Mouse (Mus musculus): ENCODE measurements around the gene Zfp787. TPM values are rescaled to one million over a fixed set of nuclear protein-coding genes. Genes with fewer than 3 reads are reported as not detected.

Gene Zfp787
- total and polyA plus RNA-seq, 3 experiments: 28.4 to 35.2 (median 32.5) TPM

- Histone ChIP-seq H3K4me1 (ENCODE audit: control insufficient read depth, insufficient read depth, low read length) (peaks cover 43% of the 10 kb centered on the region), H3K36me3 (ENCODE audit: control insufficient read depth, insufficient read depth, low read length) (peaks cover 10% of the 10 kb centered on the region), H3K27ac (peak overlapping the region; percentile 44), H3K27me3 (ENCODE audit: control insufficient read depth, insufficient read depth, low read length) (no peaks in the 10 kb centered on the region), H3K4me3 (no peak overlapping the region), H3K79me2 (replicated peaks; ENCODE audit: control insufficient read depth, insufficient read depth, low read length) (peaks cover 9% of the 10 kb centered on the region), H3K9ac (ENCODE audit: low read depth, low read length) (no peak overlapping the region)
- intact Hi-C loops (cut with DNase I): loop anchor here (10.0 kb wide), 1 partner anchor 1492 kb away; the partner anchor contains the start of gene Ppp6r1
- WGBS: 11% methylated on average over 7 of the region's 7 CpGs
- TF ChIP-seq POLR2A (IDR thresholded peaks at IDR 0.05; ENCODE audit: insufficient read depth, low read depth, low read length) (no peak), EP300 (IDR thresholded peaks at IDR 0.05; ENCODE audit: insufficient read depth, low read depth, low read length) (no peak), CTCF (IDR thresholded peaks at IDR 0.05) (no peak)
- DNase-seq: no peak
Measured at GRCm38 (mm10) chr7:6146194-6146981, 9.4 kb downstream of the Zfp787 start.

GRCm38 (mm10) chr7:6145423-6146188 lies 10.2 kb downstream of the Zfp787 start:
- intact Hi-C loops (cut with DNase I): loop anchor here (10.0 kb wide), 1 partner anchor 1491 kb away; the partner anchor contains the start of gene Ppp6r1
- no peak for TF ChIP-seq POLR2A (IDR thresholded peaks at IDR 0.05; ENCODE audit: insufficient read depth, low read depth, low read length)
- TF ChIP-seq EP300 (IDR thresholded peaks at IDR 0.05; ENCODE audit: insufficient read depth, low read depth, low read length): no peak
- TF ChIP-seq CTCF (IDR thresholded peaks at IDR 0.05): no peak
- 50% methylated on average over 8 of the region's 8 CpGs for WGBS
- Histone ChIP-seq H3K79me2 (replicated peaks; ENCODE audit: control insufficient read depth, insufficient read depth, low read length) (peaks cover 9% of the 10 kb centered on the region), H3K4me1 (ENCODE audit: control insufficient read depth, insufficient read depth, low read length) (peaks cover 35% of the 10 kb centered on the region), H3K4me3 (no peak overlapping the region), H3K9ac (ENCODE audit: low read depth, low read length) (no peak overlapping the region), H3K36me3 (ENCODE audit: control insufficient read depth, insufficient read depth, low read length) (peaks cover 10% of the 10 kb centered on the region), H3K27ac (peak overlapping the region; percentile 44), H3K27me3 (ENCODE audit: control insufficient read depth, insufficient read depth, low read length) (no peaks in the 10 kb centered on the region)
- no peak for DNase-seq

GRCm38 (mm10) chr7:6143991-6144531 lies 11.7 kb downstream of the Zfp787 start:
- Histone ChIP-seq H3K27me3 (ENCODE audit: control insufficient read depth, insufficient read depth, low read length) (no peaks in the 10 kb centered on the region), H3K79me2 (replicated peaks; ENCODE audit: control insufficient read depth, insufficient read depth, low read length) (peaks cover 9% of the 10 kb centered on the region), H3K9ac (ENCODE audit: low read depth, low read length) (no peak overlapping the region; the same call in 1 of the 2 replicates), H3K36me3 (ENCODE audit: control insufficient read depth, insufficient read depth, low read length) (peaks cover 10% of the 10 kb centered on the region), H3K4me1 (ENCODE audit: control insufficient read depth, insufficient read depth, low read length) (peaks cover 35% of the 10 kb centered on the region), H3K27ac (no peak overlapping the region; the same call in 1 of the 2 replicates), H3K4me3 (no peak overlapping the region)
- no peak for DNase-seq
- 17% methylated on average over 2 of the region's 2 CpGs for WGBS
- intact Hi-C loops (cut with DNase I): loop anchor here (10.0 kb wide), 1 partner anchor 1489 kb away; the partner anchor contains the start of gene Ppp6r1
- TF ChIP-seq EP300 (IDR thresholded peaks at IDR 0.05; ENCODE audit: insufficient read depth, low read depth, low read length) (no peak), POLR2A (IDR thresholded peaks at IDR 0.05; ENCODE audit: insufficient read depth, low read depth, low read length) (no peak), CTCF (IDR thresholded peaks at IDR 0.05) (no peak)

- H3K79me2 ChIP-seq (replicated peaks; ENCODE audit: control insufficient read depth, insufficient read depth, low read length): no peaks in the 10 kb centered on the region; the same call in 1 of the 2 replicates
- peaks cover 4% of the 10 kb centered on the region for H3K4me1 ChIP-seq (ENCODE audit: control insufficient read depth, insufficient read depth, low read length)
- no peak overlapping the region for H3K27ac ChIP-seq
- no peak for DNase-seq
- peaks cover 4% of the 10 kb centered on the region for H3K36me3 ChIP-seq (ENCODE audit: control insufficient read depth, insufficient read depth, low read length)
- 44% methylated on average over 3 of the region's 3 CpGs for WGBS
- no peaks in the 10 kb centered on the region for H3K27me3 ChIP-seq (ENCODE audit: control insufficient read depth, insufficient read depth, low read length)
- TF ChIP-seq CTCF (IDR thresholded peaks at IDR 0.05) (no peak), EP300 (IDR thresholded peaks at IDR 0.05; ENCODE audit: insufficient read depth, low read depth, low read length) (no peak), POLR2A (IDR thresholded peaks at IDR 0.05; ENCODE audit: insufficient read depth, low read depth, low read length) (no peak)
- H3K9ac ChIP-seq (ENCODE audit: low read depth, low read length): no peak overlapping the region
- no peak overlapping the region for H3K4me3 ChIP-seq
- intact Hi-C loops (cut with DNase I): no loop called here
Measured at GRCm38 (mm10) chr7:6139295-6139694, 16.5 kb downstream of the Zfp787 start.

GRCm38 (mm10) chr7:6136497-6136896 lies 19.3 kb downstream of the Zfp787 start:
- no peaks in the 10 kb centered on the region for H3K27me3 ChIP-seq (ENCODE audit: control insufficient read depth, insufficient read depth, low read length)
- no peak overlapping the region for H3K9ac ChIP-seq (ENCODE audit: low read depth, low read length)
- no peaks in the 10 kb centered on the region for H3K36me3 ChIP-seq (ENCODE audit: control insufficient read depth, insufficient read depth, low read length)
- no peaks in the 10 kb centered on the region for H3K4me1 ChIP-seq (ENCODE audit: control insufficient read depth, insufficient read depth, low read length)
- intact Hi-C loops (cut with DNase I): no loop called here
- TF ChIP-seq POLR2A (IDR thresholded peaks at IDR 0.05; ENCODE audit: insufficient read depth, low read depth, low read length) (no peak), CTCF (IDR thresholded peaks at IDR 0.05) (peak; percentile 41)
- H3K79me2 ChIP-seq (replicated peaks; ENCODE audit: control insufficient read depth, insufficient read depth, low read length): 0 out of 2 replicates have a peak, but pooled peaks cover 1% of the 10 kb centered on the region
- DNase-seq: no peak
- no peak overlapping the region for H3K27ac ChIP-seq
- H3K4me3 ChIP-seq: no peak overlapping the region
